Mouse (Mus musculus): ENCODE measurements around the gene Ppp1r2.

GRCm38 (mm10) chr16:31266692-31267091 is 8.4 kb downstream of the Ppp1r2 start:
- TF ChIP-seq CTCF (conservative IDR thresholded peaks at IDR 0.05 in 1 of 2, IDR thresholded peaks at IDR 0.05 in 1 of 2; ENCODE audit: low read depth in 2 of 2, low read length in 2 of 2), result no peak
- no peak for TF ChIP-seq MAX (IDR thresholded peaks at IDR 0.05; ENCODE audit: low read length)
- no peak for TF ChIP-seq ZC3H11A (IDR thresholded peaks at IDR 0.05; ENCODE audit: low read depth, low read length)
- no peak for TF ChIP-seq MAZ (IDR thresholded peaks at IDR 0.05; ENCODE audit: low read depth, low read length)
- no peak for TF ChIP-seq ZMIZ1 (IDR thresholded peaks at IDR 0.05; ENCODE audit: low read depth, low read length)
- no peak for TF ChIP-seq HCFC1 (IDR thresholded peaks at IDR 0.05; ENCODE audit: low read depth, low read length)
- no peak for TF ChIP-seq MEF2A (IDR thresholded peaks at IDR 0.05; ENCODE audit: borderline replicate concordance, low read depth, low read length)
- no peak for TF ChIP-seq ETS1 (conservative IDR thresholded peaks at IDR 0.05; ENCODE audit: low read depth, low read length)
- TF ChIP-seq POLR2A (IDR thresholded peaks at IDR 0.05; ENCODE audit: low read depth, low read length), result no peak
- no peak for TF ChIP-seq ZNF384 (IDR thresholded peaks at IDR 0.05; ENCODE audit: low read depth, low read length)

All from CH12.LX (cell line).